Mouse (Mus musculus) cerebellum, adult 8-10 months (tissue): Measurements from ENCODE around the gene Flrt3.
A peak's percentile ranks its signal among the peaks of the same experiment; 100 is the strongest.

Experiments
- DNase-seq: peaks from one replicate; pipeline ENCODE4 v3.0.0; 2022

Gene Flrt3

GRCm38 (mm10) chr2:140670963-140671702, at the start of gene Flrt3:
Gene Flrt3 (minus strand): TSS chr2:140671469.
- DNase-seq: peak; percentile 90

- no peak for DNase-seq
These were observed 46.1 kb upstream of the Flrt3 start for GRCm38 (mm10) chr2:140717407-140717806.

GRCm38 (mm10) chr2:140715822-140716221, 44.6 kb upstream of the Flrt3 start:
- no peak for DNase-seq

GRCm38 (mm10) chr2:140707550-140707949, 36.3 kb upstream of the Flrt3 start:
- DNase-seq: no peak

- no peak for DNase-seq
These were observed 34.0 kb upstream of the Flrt3 start for GRCm38 (mm10) chr2:140705278-140705677.

GRCm38 (mm10) chr2:140704146-140704545, 32.9 kb upstream of the Flrt3 start:
- DNase-seq: no peak

- no peak for DNase-seq
These were observed 32.1 kb upstream of the Flrt3 start for GRCm38 (mm10) chr2:140703377-140703776.

GRCm38 (mm10) chr2:140698585-140698984, 27.3 kb upstream of the Flrt3 start:
- DNase-seq: no peak

GRCm38 (mm10) chr2:140693845-140694244, 22.6 kb upstream of the Flrt3 start:
- DNase-seq: no peak

GRCm38 (mm10) chr2:140692461-140692860, 21.2 kb upstream of the Flrt3 start:
- no peak for DNase-seq

- DNase-seq: no peak
These were observed 20.1 kb upstream of the Flrt3 start for GRCm38 (mm10) chr2:140691403-140691802.

GRCm38 (mm10) chr2:140690906-140691305, 19.6 kb upstream of the Flrt3 start:
- DNase-seq: no peak

GRCm38 (mm10) chr2:140676728-140677127, 5.5 kb upstream of the Flrt3 start:
- no peak for DNase-seq

GRCm38 (mm10) chr2:140673466-140673865, 2.2 kb upstream of the Flrt3 start:
- no peak for DNase-seq

GRCm38 (mm10) chr2:140670457-140670856, 812 bp downstream of the Flrt3 start:
- DNase-seq: peak; percentile 67

- no peak for DNase-seq
These were observed 1.5 kb downstream of the Flrt3 start for GRCm38 (mm10) chr2:140669786-140670185.

- no peak for DNase-seq
These were observed 2.2 kb downstream of the Flrt3 start for GRCm38 (mm10) chr2:140669081-140669480.

- peak; percentile 70 for DNase-seq
These were observed 3.0 kb downstream of the Flrt3 start for GRCm38 (mm10) chr2:140668311-140668710.

GRCm38 (mm10) chr2:140667261-140668047, 3.8 kb downstream of the Flrt3 start:
- no peak for DNase-seq

- DNase-seq: no peak
These were observed 4.4 kb downstream of the Flrt3 start for GRCm38 (mm10) chr2:140666846-140667245.

- DNase-seq: peak; percentile 26
These were observed 6.9 kb downstream of the Flrt3 start for GRCm38 (mm10) chr2:140664381-140664780.

- no peak for DNase-seq
These were observed 8.6 kb downstream of the Flrt3 start for GRCm38 (mm10) chr2:140662673-140663072.

GRCm38 (mm10) chr2:140653978-140654377, 17.3 kb downstream of the Flrt3 start:
- DNase-seq: no peak

- DNase-seq: no peak
These were observed 17.8 kb downstream of the Flrt3 start for GRCm38 (mm10) chr2:140653481-140653880.
